Mouse (Mus musculus) embryonic fibroblast, embryonic 13.5 days (primary cell): Measurements from ENCODE around the gene Ush1g.

Experiments
- CTCF ChIP-seq: IDR thresholded peaks from 2 replicates; pipeline ENCODE4 v1.5.1; 2011; ENCODE audit warnings: mild to moderate bottlenecking, control low read depth, low read length, moderate library complexity, borderline replicate concordance; ENCODE audit not compliant: insufficient read depth
- POLR2A ChIP-seq: IDR thresholded peaks from 2 replicates; pipeline ENCODE4 v1.6.1; 2011; ENCODE audit warnings: low read depth, mild to moderate bottlenecking, control low read depth, low read length, moderate library complexity

DNA sequence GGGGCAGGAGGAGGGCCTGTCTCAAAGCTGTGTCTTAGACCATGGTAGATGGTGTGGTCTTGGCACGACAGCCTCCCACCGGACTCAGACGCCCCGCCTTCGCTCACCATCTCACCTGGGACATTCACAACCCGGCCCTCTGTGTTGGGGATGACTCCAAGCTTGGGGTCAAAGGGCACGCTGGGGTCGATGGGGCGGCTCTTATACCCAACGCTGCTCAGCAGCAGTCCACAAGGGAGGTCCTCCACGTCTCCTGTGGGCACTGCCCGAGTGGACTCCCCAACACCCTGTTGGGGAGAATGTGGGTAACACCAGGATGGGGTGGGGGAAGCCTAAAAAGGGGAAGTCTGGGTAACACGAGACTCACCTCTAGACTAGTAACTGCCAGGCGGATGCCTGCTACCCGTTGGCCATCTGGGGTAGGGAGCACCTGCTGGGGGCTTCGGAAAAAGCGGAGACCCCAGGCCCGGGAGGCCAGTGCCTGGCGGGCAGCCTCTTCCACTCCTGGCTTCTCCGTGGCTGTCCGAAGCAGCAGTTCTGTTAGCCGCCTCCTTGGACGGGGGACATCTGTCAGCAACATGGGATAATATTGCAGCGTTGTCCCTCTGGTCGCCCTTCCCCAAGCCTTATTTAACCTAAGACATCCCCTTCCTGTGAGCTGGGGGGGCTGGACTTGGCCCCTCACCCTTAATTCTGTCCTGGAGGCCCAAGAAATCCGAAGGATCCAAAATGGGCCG, 52.3 kb downstream of the Ush1g start:
- no peak for TF ChIP-seq POLR2A
- no peak for TF ChIP-seq CTCF
